Mouse (Mus musculus) erythroblast, embryonic 14.5 days (primary cell): ENCODE measurements around the gene Map2k6.

Experiments used
- GATA1 ChIP-seq: IDR thresholded peaks from 2 replicates; pipeline ENCODE4 v1.6.1; 2012; ENCODE audit warnings: low read length, inconsistent platforms, mixed read lengths
- TAL1 ChIP-seq: IDR thresholded peaks from 3 replicates; pipeline ENCODE4 v1.6.1; 2012; ENCODE audit warnings: low read length, inconsistent platforms, mixed read lengths

- TF ChIP-seq GATA1 (no peak), TAL1 (no peak)
Observed at GRCm38 (mm10) chr11:110469054-110469453, 70.1 kb downstream of the Map2k6 start.
